Mouse (Mus musculus) activated CD4-positive, CD25-positive, alpha-beta regulatory T cell, adult 4 months (primary cell): Measurements from ENCODE around the gene Kat7. TPM values are rescaled to one million over a fixed set of nuclear protein-coding genes. Genes with fewer than 3 reads are reported as not detected.

Experiments
- ATAC-seq: one replicate; pipeline ENCODE4 v1.8.0; 2017
- polyA plus RNA-seq, 2 experiments: library from polyadenylated mRNA; unstranded; fragments of 100-300 nt; shearing (Covaris generic); gene quantifications; one replicate each; pipeline ENCODE4 v1.2.1; 2017

Gene Kat7
- polyA plus RNA-seq, 2 experiments from 2014 or later: 40.8 to 49.2 TPM

DNA sequence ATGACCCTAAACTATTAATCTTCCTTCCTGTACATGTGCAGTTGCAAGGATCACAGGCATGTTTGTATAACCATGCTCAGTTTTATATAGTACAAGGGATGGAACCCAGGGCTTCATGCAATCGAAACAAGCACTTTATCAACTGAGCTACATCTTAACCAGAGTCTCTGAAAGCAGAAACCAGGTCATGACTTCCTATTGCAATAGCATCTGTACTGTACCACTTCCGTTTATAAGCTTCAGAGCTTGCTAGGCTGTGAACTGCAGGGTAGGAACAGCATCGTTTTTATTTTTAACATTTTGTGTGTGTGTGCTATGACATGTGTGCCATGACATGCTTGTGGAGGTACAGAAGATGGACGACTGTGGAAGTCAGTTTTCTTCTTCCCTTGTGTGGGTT is 23.2 kb upstream of the Kat7 start:
- peak; percentile 43 for ATAC-seq

DNA sequence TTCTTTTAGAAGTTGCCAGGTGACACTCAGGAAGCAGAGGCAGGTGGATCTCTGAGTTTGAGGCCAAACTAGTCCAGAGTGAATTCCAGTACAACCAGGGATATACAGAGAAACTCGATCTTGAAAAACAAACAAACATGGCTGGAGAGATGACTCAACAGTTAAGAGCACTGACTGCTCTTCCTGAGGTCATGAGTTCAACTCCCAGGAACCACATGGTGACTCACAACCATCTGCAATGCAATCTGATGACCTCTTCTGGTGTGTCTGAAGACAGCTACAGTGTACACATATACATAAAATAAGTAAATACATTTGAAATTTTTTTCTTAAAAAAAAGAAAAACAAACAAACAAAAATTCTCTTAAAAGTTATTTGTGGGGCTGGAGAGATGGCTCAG is 20.6 kb upstream of the Kat7 start:
- no peak for ATAC-seq

DNA sequence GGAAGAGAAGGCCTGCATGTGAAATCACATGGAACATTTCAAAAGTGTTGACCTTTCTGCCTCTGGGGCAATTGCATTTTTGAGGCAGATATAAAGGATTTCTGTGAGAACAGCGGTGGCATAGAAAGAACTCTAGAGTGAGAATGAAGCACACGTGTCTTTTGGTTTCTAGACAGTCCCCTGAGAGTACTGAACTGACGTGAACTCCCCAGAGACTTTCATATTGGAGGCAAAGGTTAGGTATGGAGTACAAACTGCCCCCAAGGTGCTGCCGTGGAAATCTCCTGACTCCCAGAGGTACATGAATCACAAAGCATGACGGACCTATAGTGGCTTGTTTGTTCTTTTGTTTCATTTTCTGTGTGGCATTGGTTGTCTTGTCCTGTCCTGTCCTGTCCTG is 18.6 kb upstream of the Kat7 start:
- ATAC-seq: no peak

DNA sequence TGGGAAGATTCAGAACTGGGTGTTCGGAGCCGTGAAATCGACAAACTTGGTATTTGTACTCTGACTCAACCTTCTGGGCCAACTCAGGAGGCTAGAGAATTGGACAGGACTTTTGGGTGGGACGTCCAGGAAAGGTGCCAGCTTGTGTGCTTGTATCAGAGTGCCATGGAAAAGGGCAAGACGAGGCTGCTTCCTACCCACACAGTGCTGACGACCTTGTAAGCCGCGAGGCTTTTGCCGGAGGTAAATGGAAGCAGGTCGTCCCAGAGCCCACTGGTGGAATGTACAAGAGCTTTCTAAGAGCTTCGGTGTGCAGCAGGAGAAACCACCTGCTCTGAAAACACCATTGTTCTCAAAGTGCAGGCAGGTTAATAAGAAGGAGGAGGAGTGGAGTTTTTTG is 16.2 kb upstream of the Kat7 start:
- no peak for ATAC-seq

DNA sequence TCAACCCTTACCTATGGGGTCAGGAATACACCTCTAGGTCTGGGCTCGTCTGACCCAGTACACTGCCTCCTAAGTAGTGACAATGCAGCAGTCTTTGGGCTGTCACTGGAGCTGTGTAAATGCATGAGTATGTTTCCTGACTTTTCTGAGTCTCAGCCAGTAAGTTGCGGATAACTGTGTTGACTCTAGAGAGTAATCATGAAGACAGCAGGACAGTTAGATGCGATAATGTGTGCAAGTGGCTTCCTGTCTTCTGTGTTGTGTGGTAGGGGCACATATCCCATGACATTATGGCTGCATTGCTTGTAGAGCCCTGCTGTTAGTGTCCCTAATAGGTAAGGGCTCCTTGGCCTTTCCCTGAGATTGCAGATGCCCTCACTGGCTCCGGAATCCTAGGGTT is 15.8 kb upstream of the Kat7 start:
- no peak for ATAC-seq

DNA sequence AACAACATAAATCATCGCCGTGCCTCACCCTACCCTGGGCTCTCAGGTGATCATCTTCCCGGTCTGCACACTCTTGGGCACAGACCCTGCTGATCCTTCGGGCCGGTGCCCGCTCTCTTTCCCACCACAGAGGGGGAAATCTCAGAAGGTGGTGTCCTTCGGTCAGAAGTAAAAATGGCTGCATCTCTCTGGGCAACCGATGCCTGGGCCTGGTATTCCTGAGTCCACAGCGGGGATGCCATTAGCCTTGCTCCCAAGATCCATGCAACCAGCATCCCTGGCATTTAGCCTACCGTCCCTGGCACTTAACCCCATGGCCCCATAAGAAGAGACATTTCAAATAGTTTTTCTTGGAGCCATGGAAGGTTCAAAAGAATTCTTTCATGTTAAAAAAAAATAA is 14.1 kb upstream of the Kat7 start:
- ATAC-seq: no peak

DNA sequence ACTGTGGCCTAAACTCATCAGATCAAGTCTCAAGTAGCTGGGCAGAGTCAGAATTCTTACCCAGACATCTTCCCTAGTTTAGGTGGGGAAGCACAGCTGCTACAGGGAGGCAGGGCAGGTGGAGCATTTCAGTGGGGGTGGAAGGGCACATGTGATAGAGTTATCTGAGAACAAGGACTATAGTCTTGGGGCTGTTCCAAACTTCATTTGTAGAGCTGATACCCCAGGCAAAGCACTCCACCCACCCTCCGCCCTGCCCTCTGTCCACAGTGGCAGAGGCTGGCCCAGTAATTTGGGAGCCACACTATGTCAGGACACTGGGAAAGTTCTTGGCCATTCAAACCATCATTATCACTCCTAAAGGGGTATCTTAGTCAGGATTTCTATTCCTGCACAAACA is 10.0 kb upstream of the Kat7 start:
- ATAC-seq: no peak

DNA sequence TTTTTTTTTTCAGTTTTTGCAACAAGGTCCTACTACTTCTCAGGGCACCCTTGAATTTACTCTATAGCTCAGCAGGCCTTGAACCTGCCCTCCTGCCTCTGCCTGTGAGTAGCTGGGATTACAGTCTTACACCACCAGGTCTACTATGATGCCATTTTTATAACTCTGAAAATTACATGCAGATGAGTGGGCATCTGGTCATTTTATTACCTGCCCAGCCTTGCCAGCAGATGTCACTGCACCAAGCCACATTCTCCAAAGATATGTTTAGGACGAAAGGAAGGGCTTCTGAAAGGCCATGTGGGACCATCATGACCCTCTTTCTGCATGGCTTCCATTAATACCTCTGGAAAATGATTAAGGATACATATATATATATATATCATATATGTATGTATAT is 9.5 kb upstream of the Kat7 start:
- ATAC-seq: no peak

DNA sequence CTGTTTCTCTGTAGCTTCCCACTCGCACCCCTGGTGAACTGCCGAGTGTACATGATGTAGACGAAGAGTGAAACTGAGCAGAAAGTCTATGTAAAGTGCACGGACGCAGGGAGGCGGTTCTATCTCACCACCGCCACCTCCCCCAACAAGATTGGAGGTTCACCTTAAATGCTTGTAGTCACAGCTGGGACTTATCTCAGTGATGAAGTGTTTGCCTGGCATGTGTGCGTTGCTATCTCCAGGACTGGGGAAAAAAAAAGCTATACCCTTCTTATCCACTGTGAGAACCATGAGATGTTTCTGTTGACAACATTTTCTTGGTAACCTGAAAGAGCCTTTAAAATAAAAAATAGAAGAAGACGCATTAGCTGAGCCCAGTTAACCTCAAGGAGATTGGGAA is 8.1 kb upstream of the Kat7 start:
- no peak for ATAC-seq

DNA sequence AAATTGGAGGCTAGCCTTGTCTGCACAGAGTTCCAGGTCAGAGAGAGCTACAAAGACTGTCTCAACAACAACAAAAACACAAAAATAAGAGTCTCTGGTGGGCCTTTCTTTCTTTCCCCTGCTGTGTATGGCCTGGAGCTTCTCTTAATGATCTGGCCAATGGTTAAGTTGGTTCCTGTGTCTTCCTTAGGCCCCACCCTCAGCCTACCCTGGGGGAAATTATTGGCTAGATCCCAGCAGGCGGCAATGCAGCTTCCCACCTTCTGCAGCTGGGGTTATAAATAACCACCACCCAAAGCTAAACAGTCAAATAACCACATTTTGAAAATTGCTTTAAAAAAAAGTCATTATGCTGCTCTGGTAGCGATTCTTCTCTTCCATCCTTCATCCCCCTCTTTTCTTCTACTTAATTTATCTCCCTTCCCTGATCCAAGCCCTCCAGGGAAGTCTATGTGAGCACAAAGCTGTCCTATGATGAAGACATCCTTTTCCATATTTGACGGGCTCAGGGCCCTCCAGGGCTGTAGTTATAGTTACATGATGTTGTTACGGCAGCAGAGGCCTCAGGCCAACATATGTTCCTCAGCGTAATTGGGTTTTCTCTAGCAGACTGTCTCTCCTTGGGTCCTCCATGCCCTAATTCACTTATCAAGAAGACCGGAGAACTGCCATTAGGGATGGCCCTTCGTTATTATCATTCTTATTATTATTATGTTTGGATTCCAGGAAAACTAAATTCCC is 5.3 kb upstream of the Kat7 start:
- ATAC-seq: no peak

DNA sequence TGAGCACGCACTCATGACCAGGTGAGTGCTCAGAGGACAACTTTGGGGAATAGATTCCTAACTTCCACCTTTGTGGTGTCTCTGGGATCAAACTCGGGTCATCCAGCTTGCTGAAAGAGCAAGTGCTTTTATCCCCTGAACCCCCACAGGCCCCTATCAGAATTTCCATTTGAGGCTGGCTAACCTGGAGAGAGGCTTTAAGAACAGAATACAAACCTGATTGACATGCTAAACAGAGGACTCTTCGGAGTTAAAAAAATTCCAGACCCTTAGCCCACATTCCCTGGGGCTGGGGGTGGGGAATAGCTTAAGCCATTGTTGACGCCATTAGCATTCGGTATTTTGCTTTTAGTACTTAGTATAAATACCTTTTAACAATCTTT is 1.4 kb upstream of the Kat7 start:
- no peak for ATAC-seq

DNA sequence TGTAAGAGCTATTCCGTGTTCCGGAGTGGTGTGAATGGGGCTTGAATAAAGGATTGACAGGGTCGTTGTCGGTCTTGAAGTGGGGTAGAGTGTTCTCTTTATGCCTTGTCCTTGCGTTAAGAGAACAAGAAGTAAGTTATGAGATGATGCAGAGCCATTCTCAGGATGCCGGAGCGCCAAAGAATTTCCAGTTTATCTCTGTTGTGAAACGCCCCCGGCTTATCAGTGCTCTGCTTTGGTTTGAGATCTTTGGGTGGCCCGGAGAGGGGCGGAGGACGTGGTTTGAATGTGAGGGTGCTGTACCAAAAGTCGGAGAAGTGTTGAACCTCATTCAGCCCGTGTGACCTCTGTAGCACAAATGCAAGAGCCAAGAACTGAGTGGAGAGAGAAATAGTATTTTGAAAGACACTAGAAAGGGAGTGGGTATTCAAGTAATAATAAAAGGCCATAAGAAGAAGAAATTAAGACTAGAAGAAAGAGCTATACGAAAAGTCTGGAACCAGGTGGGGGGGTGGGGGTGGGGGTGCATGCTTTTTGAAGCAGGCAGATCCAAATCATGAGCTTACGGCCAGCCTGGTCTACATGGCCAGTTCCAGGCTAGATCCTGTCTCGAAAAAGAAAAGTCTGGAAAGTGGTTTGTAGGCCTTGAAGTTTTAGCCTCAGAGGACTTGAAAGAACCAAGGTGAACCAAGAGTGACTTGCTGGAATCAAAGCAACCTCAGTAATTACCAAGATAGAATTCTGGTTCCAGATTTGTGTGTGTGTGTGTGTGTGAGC is 790 bp upstream of the Kat7 start:
- no peak for ATAC-seq

DNA sequence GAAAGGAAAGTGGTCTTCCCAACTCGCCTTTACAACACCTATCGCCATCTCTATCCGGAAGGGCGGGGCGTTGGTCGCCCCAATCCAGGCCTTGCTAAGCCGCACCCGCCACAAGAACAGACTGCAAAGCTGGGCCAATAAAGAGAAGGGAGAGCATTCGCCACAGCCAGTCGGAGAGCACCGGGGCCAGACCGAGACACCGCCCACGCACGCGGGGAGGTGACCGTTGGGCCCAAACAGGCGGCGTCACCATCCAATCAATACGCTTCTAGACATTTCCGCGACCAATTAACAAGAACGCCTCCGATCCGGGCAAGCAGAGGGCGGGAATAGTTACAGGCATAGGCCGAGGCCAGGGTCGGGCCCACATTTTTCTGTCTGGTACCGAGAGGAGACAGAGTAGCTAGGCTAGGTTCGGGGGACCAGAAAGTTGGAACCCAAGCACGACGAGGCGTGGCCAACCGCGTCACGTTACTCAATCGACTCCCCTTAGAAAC is 488 bp downstream of the Kat7 start:
- peak; percentile 79 for ATAC-seq

DNA sequence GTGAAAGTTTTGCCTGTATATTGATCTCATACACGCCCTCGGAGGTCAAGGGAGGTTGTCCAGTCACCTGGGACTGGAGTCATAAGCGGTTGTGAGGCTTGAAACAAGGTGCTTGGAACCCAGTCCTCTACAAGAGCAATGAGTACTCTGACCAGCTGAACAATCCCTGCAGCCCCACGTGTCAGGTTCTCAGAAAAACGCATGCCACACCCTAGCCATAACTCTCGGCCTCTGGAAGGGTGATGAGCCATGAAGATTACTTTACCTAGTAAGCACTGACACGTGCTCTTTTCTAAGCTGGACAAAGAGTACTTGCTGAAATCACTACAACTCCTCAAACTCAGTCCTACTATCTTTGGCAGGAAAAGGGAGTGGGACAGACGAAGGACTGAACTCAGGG is 2.5 kb downstream of the Kat7 start:
- ATAC-seq: no peak

DNA sequence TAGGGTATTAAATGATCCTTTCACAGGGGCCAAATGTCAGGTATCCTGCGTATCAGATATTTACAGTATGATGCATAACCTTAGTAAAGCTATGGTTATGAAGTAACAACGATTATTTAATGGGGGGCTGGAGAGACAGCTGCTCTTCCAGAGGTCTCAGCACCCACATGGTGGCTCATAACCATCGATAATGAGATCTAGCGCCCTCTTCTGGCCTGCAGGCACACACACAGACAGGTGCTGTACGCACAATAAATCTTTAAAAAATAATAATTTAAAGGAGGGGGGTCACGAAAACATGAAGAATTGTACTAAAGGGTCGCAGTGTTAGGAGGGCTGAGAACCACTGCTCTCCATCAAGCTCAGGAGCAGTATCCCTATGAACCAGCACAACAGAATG is 4.4 kb downstream of the Kat7 start:
- ATAC-seq: no peak

DNA sequence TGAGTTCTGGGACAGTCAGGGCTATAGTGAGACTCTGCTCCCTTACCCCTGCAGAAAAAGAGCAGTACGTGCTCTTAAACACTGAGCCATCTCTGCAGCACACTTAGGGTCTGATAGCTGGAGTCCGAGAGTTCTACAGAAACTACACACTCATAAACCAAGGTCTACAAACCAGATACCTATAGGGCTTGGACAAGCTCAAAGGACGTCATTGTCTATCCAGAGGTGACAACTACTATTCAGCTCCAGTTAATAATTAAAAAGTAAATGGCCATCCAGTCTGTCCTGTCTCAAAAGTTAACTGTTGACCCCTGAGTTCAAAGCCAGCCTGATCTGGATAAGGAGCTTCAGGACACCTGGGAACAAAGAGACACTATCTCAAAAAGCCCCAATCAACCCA is 8.3 kb downstream of the Kat7 start:
- ATAC-seq: no peak

DNA sequence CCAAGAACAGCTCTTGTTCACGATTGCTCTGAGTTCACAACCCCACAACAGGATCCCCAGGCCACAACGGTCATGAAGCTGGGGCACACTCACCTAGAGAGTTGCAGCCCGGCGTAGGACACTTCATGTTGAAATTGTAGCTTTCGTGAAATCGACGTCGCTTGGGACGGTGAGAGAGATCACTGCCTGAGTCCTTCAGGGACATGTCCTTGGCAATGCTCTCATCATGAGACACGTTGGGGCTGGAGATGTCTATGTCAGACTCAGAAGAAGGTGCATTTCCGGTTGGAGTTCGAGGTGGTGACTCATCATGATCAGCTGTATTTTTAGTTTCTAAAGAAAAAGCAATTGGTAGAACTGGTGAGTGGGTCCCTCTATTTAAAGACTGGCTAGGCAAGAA is 10.2 kb downstream of the Kat7 start:
- ATAC-seq: no peak

DNA sequence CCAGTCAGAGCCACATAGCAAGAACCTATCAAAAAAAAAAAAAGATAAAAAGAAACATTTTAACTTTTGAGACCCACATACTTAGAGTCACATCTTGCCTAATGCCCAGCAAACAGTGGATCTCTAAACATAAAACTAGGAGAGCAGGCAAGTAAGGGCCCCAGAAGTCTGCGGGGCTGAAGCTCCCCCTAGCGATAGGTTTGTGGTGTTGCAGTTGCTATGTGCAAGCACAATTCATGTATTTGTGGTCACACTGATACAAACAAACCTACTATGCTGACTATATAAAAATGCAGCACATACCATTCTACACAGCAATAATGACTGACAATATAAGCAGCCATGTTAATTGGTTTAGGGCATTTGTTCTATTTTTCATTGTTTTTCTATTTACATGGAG is 11.9 kb downstream of the Kat7 start:
- no peak for ATAC-seq

DNA sequence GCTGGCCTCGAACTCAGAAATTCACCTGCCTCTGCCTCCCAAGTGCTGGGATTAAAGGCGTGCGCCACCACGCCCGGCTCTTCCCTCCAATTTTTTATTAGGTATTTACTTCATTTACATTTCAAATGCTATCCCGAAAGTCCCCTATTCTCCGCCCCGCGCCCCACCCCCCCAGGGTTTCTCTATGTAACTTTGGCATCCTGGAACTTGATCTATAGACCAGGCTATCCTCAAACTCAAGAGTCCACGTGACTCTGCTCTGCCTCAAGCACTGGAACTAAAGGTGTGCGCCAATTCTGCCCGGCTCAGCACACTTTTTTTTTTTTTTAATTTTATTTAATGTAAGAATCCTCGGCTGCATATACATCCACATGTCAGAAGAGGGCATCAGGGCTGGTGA is 14.3 kb downstream of the Kat7 start:
- ATAC-seq: no peak

DNA sequence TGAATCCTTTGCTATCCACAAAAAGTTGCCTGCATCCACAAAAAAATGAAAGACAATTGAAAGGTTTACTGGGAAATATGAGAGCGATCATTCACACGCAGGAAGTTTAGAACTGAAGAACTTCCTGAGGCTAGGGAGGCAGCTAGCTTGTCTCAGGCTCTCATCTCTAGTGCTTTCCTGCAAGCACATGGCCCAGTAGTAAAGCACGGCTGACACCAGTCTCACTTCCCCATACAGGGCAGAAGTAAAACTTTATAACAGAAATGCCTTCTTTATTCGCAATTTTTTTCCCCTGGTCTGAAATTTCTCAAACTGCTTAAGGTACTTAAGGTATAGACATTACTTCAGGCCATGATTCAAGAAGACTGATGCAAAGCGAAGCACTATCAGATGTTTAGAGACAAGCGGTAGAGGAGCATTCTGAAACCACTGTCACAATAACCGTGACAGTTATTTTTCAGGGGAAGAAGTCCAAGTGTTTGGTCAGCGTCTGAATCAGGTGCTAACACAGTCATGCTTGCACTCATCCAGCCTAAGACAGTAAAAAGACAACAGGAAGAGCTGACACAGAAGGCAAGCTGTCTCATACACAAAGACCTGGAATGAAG is 16.9 kb downstream of the Kat7 start:
- ATAC-seq: no peak

DNA sequence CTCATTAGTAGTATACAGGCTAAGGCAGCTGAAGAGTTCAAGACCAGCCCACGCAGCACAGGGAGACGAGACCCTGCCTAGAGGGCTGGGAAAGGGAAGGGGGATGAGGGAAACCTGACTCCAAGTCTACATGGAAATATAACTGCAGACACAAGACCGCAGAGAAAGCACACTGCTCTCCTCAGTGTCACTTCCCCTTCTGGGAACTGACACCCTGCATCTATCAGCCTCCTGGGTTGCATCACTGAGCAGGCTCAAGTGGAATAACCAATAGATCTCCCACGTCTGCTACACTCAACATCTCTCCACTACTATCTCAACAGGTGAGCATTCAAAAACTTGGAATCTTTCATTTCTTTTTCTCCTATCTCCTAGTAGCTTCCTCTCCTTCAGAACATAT is 18.0 kb downstream of the Kat7 start:
- no peak for ATAC-seq

DNA sequence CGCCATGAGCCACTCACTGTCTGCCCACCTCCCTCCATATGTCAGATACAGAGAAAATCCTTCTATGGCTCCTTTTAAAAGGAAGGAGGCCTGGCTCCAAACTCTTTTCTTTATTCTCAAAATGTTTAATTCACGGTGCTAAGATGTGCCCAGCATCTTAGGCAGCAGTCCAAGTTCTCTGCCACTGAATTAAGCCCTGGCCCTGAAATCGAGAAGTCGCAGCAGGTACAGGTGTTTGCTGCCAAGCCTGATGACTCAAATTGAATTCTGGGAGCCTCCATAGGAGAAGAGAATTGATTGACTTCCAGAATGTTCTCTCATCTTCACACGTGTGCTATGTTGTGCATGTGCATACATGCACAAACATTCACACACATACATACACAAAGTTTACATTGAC is 27.7 kb downstream of the Kat7 start:
- ATAC-seq: no peak

DNA sequence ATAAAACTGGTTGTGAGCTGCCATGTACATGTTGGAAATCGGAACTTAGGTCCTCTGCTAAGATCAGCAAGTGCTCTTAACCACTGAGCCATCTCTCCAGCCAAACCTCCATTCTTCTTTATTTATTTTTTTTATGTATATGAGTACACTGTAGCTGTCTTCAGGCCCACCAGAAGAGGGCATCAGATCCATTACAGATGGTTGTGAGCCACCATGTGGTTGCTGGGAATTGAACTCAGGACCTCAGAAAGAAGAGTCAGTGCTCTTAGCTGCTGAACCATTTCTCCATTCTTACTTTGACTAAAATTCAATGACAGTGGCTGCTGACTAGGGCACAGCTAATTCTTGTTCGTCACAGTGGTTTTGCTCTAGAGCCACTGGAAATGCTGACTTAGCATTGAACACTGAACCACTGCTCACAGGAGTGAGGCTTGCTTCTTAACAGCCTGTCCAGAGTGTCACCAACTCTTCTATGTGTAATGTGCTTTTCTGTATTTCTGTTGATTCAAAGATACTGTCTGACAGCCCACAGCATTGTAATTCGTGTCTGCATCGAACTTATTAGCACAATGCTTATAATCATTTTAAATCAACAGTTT is 30.9 kb downstream of the Kat7 start:
- no peak for ATAC-seq

DNA sequence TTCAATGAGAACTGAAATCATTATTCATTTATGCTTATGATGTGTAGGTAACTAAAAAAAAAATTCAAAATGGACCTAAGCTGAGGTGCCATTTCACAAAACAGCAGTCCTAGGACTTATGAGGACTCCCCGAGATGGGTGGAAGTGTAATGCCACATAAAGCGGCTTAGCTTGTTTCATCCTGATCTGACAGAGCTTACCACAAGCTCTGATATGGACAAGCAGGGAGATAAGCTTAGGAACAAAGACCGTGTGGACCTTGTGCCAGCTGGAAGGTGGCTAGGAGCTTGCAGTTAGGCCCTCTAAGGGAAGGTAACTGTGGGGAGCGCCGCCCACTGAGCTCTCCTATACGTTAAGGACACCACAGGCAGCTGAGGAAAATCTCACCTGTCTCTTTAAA is 34.0 kb downstream of the Kat7 start:
- ATAC-seq: no peak
